Mouse (Mus musculus) limb, embryonic 12.5 days (tissue): ENCODE measurements at regions not wholly inside any gene's neighbourhood (a gene's known extent, or its start where the extent isn't known, plus 50 kb on each side); places are given as distances from the start of the nearest gene placed in this dataset.

Experiments used
- ATAC-seq: fragments of 200-750 bp; cut with Nextera tagmentation; 2 replicates; pipeline ENCODE4 v1.8.0; 2017; ENCODE audit warnings: low read depth, moderate TSS enrichment; ENCODE audit not compliant: insufficient number of reproducible peaks, insufficient read depth, low FRiP score, low TSS enrichment
- H3K27ac ChIP-seq: fragments of 300-500 bp; sonication (generic); 2 replicates; pipeline ENCODE4 v1.5.1; 2016; ENCODE audit warnings: mild to moderate bottlenecking, moderate library complexity
- H3K27me3 ChIP-seq: fragments of 300-500 bp; sonication (generic); 2 replicates; pipeline ENCODE4 v1.6.1; 2016; ENCODE audit warnings: mild to moderate bottlenecking, moderate library complexity
- H3K36me3 ChIP-seq: fragments of 300-500 bp; sonication (generic); 2 replicates; pipeline ENCODE4 v1.6.1; 2016; ENCODE audit warnings: mild to moderate bottlenecking, moderate library complexity
- H3K4me1 ChIP-seq: fragments of 300-500 bp; sonication (generic); replicated peaks from 2 replicates; pipeline ENCODE4 v1.6.1; 2016
- H3K4me2 ChIP-seq: fragments of 300-500 bp; sonication (generic); 2 replicates; pipeline ENCODE4 v1.6.1; 2016; ENCODE audit warnings: mild to moderate bottlenecking, moderate library complexity
- H3K4me3 ChIP-seq: fragments of 300-500 bp; sonication (generic); replicated peaks from 2 replicates; pipeline ENCODE4 v1.5.1; 2016; ENCODE audit warnings: mild to moderate bottlenecking
- H3K9ac ChIP-seq: fragments of 300-500 bp; sonication (generic); replicated peaks from 2 replicates; pipeline ENCODE4 v1.6.1; 2016; ENCODE audit warnings: mild to moderate bottlenecking, moderate library complexity
- H3K9me3 ChIP-seq: fragments of 300-500 bp; sonication (generic); 2 replicates; pipeline ENCODE4 v1.6.1; 2016; ENCODE audit warnings: mild to moderate bottlenecking, moderate library complexity
- WGBS: fragments of 180-500 bp; shearing (Covaris S2); methylation state at CpG from one replicate; pipeline ENCODE4 v1.1.7; 2016; 5-methylcytosine and 5-hydroxymethylcytosine counted together

GRCm38 (mm10) chr7:35901942-35902381 is 99.2 kb upstream of the Zfp507 start:
- Histone ChIP-seq H3K36me3 (no peaks in the 10 kb centered on the region), H3K4me3 (no peak overlapping the region), H3K9ac (no peak overlapping the region), H3K27ac (no peak overlapping the region), H3K4me1 (peaks cover 17% of the 10 kb centered on the region), H3K9me3 (peaks cover 3% of the 10 kb centered on the region; the same call in 1 of the 2 replicates), H3K4me2 (peak overlapping the region; percentile 39), H3K27me3 (peaks cover 24% of the 10 kb centered on the region)
- WGBS = 4% methylated on average over 17 of the region's 17 CpGs
- no peak for ATAC-seq

- Histone ChIP-seq H3K27ac (no peak overlapping the region), H3K4me3 (no peak overlapping the region), H3K36me3 (no peaks in the 10 kb centered on the region), H3K9ac (no peak overlapping the region), H3K27me3 (peaks cover 18% of the 10 kb centered on the region), H3K4me2 (no peak overlapping the region), H3K9me3 (peaks cover 3% of the 10 kb centered on the region; the same call in 1 of the 2 replicates), H3K4me1 (peaks cover 11% of the 10 kb centered on the region; the same call in 1 of the 2 replicates)
- ATAC-seq = no peak
- WGBS = 90% methylated on average over 6 of the region's 6 CpGs
Observed at GRCm38 (mm10) chr7:35898701-35899445, 96.1 kb upstream of the Zfp507 start.

GRCm38 (mm10) chr7:35893292-35893691 is 90.5 kb upstream of the Zfp507 start:
- no peak overlapping the region for H3K4me3 ChIP-seq
- no peak overlapping the region for H3K27ac ChIP-seq
- H3K27me3 ChIP-seq = no peaks in the 10 kb centered on the region
- no peaks in the 10 kb centered on the region for H3K36me3 ChIP-seq
- H3K9me3 ChIP-seq = no peaks in the 10 kb centered on the region
- H3K4me1 ChIP-seq = no peaks in the 10 kb centered on the region
- H3K4me2 ChIP-seq = no peak overlapping the region
- H3K9ac ChIP-seq = no peak overlapping the region
- no peak for ATAC-seq
- WGBS = 40% methylated on average over 2 of the region's 2 CpGs

- WGBS = 78% methylated on average over 11 of the region's 11 CpGs
Observed at GRCm38 (mm10) chr7:35886051-35886450, 83.2 kb upstream of the Zfp507 start.

GRCm38 (mm10) chr7:35879755-35880304 is 77.0 kb upstream of the Zfp507 start:
- Histone ChIP-seq H3K9ac (no peak overlapping the region), H3K4me1 (peaks cover 7% of the 10 kb centered on the region; the same call in 1 of the 2 replicates), H3K4me2 (no peak overlapping the region), H3K36me3 (no peaks in the 10 kb centered on the region), H3K27ac (no peak overlapping the region), H3K4me3 (no peak overlapping the region), H3K9me3 (no peaks in the 10 kb centered on the region), H3K27me3 (no peaks in the 10 kb centered on the region)
- 50% methylated on average over 9 of the region's 9 CpGs for WGBS
- peak; percentile 84 for ATAC-seq

More at GRCm38 (mm10) chr7:35886051-35886450, 83.2 kb upstream of the Zfp507 start:
- Histone ChIP-seq H3K36me3 (no peaks in the 10 kb centered on the region), H3K4me1 (no peaks in the 10 kb centered on the region), H3K9me3 (no peaks in the 10 kb centered on the region), H3K9ac (no peak overlapping the region), H3K27ac (no peak overlapping the region), H3K4me3 (no peak overlapping the region), H3K27me3 (no peaks in the 10 kb centered on the region), H3K4me2 (no peak overlapping the region)
- no peak for ATAC-seq

- Histone ChIP-seq H3K36me3 (no peaks in the 10 kb centered on the region), H3K9me3 (no peaks in the 10 kb centered on the region; the same call in 1 of the 2 replicates), H3K4me2 (no peak overlapping the region), H3K4me3 (no peak overlapping the region), H3K27ac (no peak overlapping the region), H3K4me1 (peaks cover 7% of the 10 kb centered on the region; the same call in 1 of the 2 replicates), H3K9ac (no peak overlapping the region), H3K27me3 (no peaks in the 10 kb centered on the region)
- ATAC-seq = no peak
- 75% methylated on average over 7 of the region's 7 CpGs for WGBS
Observed at GRCm38 (mm10) chr7:35878164-35878563, 75.4 kb upstream of the Zfp507 start.

GRCm38 (mm10) chr7:35861049-35861448 is 58.2 kb upstream of the Zfp507 start:
- no peaks in the 10 kb centered on the region for H3K4me1 ChIP-seq
- no peaks in the 10 kb centered on the region for H3K27me3 ChIP-seq
- WGBS = 65% methylated on average over 10 of the region's 10 CpGs
- no peaks in the 10 kb centered on the region for H3K9me3 ChIP-seq
- H3K36me3 ChIP-seq = no peaks in the 10 kb centered on the region
- no peak for ATAC-seq
- H3K27ac ChIP-seq = no peak overlapping the region
- no peak overlapping the region for H3K9ac ChIP-seq
- no peak overlapping the region for H3K4me3 ChIP-seq
- H3K4me2 ChIP-seq = no peak overlapping the region

- no peak for ATAC-seq
- Histone ChIP-seq H3K36me3 (no peaks in the 10 kb centered on the region), H3K4me1 (no peaks in the 10 kb centered on the region), H3K9me3 (no peaks in the 10 kb centered on the region), H3K4me3 (no peak overlapping the region), H3K9ac (no peak overlapping the region), H3K4me2 (no peak overlapping the region), H3K27me3 (no peaks in the 10 kb centered on the region), H3K27ac (no peak overlapping the region)
- 23% methylated on average over 3 of the region's 3 CpGs for WGBS
Observed at GRCm38 (mm10) chr7:35859601-35860000, 56.8 kb upstream of the Zfp507 start.

- H3K4me2 ChIP-seq = no peak overlapping the region
- H3K27me3 ChIP-seq = no peaks in the 10 kb centered on the region
- no peak overlapping the region for H3K4me3 ChIP-seq
- no peaks in the 10 kb centered on the region for H3K9me3 ChIP-seq
- H3K9ac ChIP-seq = no peak overlapping the region
- H3K4me1 ChIP-seq = no peaks in the 10 kb centered on the region
- 81% methylated on average over 10 of the region's 10 CpGs for WGBS
- no peak overlapping the region for H3K27ac ChIP-seq
- no peak for ATAC-seq
- no peaks in the 10 kb centered on the region for H3K36me3 ChIP-seq
Observed at GRCm38 (mm10) chr7:35857693-35858092, 54.9 kb upstream of the Zfp507 start.
